Mouse (Mus musculus): ENCODE results near the gene Morf4l1. TPM values are rescaled to one million over a fixed set of nuclear protein-coding genes. Genes with fewer than 3 reads are reported as not detected.
"Not testable (repeated sequence)": the region's sequence is repeated elsewhere in the genome, so short reads cannot be mapped to it uniquely, and the experiment has no call there.

The Morf4l1 gene
- polyA plus RNA-seq, 1 experiment, result 775 TPM

DNA sequence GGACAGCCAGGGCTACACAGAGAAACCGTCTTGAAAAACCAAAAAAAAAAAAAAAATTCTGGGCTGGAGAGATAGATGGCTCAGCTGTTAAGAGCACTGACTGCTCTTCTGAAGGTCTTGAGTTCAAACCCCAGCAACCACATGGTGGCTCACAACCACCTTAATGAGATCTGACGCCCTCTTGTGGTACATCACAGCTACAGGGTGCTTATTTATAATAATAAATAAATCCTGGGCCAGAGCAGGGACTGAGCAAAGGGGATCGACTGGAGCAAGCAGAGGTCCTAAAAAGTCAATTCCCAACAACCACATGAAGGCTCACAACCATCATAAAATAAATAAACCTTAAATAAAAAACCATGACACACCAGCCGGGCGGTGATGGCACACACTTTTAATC is 15.6 kb downstream of the Morf4l1 start:
- Histone ChIP-seq H3K4me1 (ENCODE audit: control insufficient read depth, insufficient read depth, low read length) (no peaks in the 10 kb centered on the region), H3K36me3 (ENCODE audit: control insufficient read depth, insufficient read depth, low read length) (no peaks in the 10 kb centered on the region; the same call in 1 of the 2 replicates), H3K4me3 (ENCODE audit: control insufficient read depth, low read depth, low read length) (no peak overlapping the region), H3K27me3 (ENCODE audit: control insufficient read depth, insufficient read depth, low read length) (no peaks in the 10 kb centered on the region), H3K27ac (ENCODE audit: control insufficient read depth, insufficient read depth, low read depth, low read length) (no peak overlapping the region)
- TF ChIP-seq POLR2A (IDR thresholded peaks at IDR 0.05; ENCODE audit: control insufficient read depth, low read depth, low read length) (no peak), CTCF (IDR thresholded peaks at IDR 0.05; ENCODE audit: control insufficient read depth, insufficient read depth, insufficient replicate concordance, low read depth, low read length) (no peak)

GRCm38 (mm10) chr9:90089339-90090104 is 25.1 kb downstream of the Morf4l1 start:
- Histone ChIP-seq H3K36me3 (ENCODE audit: control insufficient read depth, insufficient read depth, low read length) (no peaks in the 10 kb centered on the region), H3K27ac (ENCODE audit: control insufficient read depth, insufficient read depth, low read depth, low read length) (no peak overlapping the region), H3K4me1 (ENCODE audit: control insufficient read depth, insufficient read depth, low read length) (no peaks in the 10 kb centered on the region), H3K27me3 (ENCODE audit: control insufficient read depth, insufficient read depth, low read length) (no peaks in the 10 kb centered on the region), H3K4me3 (ENCODE audit: control insufficient read depth, low read depth, low read length) (no peak overlapping the region)
- TF ChIP-seq CTCF (IDR thresholded peaks at IDR 0.05; ENCODE audit: control insufficient read depth, insufficient read depth, insufficient replicate concordance, low read depth, low read length) (no peak), POLR2A (IDR thresholded peaks at IDR 0.05; ENCODE audit: control insufficient read depth, low read depth, low read length) (no peak)

DNA sequence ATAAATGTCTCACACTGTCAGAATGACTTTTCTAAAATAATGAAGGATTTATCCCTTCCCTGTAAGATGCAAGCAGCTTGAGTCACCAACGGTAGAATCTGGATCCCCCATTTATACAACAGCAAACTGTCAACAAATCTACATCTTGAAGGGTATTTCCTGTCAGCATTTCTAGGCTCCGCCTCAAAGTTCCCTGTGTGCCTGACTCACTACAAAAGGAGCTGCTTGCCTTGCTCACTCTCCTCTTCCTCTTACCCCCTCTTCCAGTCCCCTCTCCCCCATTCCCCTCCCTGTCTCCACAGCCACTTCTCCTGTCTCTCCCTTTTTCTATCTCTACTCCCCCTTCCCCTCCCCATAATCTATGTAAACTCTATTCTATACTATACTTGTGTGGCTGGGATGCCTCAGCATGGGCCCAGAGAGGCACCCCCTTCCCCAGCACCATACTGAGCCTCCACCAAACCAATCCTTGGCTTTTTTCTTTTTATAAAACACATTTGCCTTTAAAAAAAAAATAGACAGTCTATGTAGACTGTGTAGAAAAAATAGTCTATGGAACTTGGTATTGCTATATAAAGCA is 26.6 kb downstream of the Morf4l1 start:
- Histone ChIP-seq H3K36me3 (ENCODE audit: control insufficient read depth, insufficient read depth, low read length) (no peaks in the 10 kb centered on the region), H3K4me1 (ENCODE audit: control insufficient read depth, insufficient read depth, low read length) (no peaks in the 10 kb centered on the region), H3K4me3 (ENCODE audit: control insufficient read depth, low read depth, low read length) (no peak overlapping the region), H3K27ac (ENCODE audit: control insufficient read depth, insufficient read depth, low read depth, low read length) (no peak overlapping the region), H3K27me3 (ENCODE audit: control insufficient read depth, insufficient read depth, low read length) (no peaks in the 10 kb centered on the region)
- TF ChIP-seq CTCF (IDR thresholded peaks at IDR 0.05; ENCODE audit: control insufficient read depth, insufficient read depth, insufficient replicate concordance, low read depth, low read length), result no peak
- TF ChIP-seq POLR2A (IDR thresholded peaks at IDR 0.05; ENCODE audit: control insufficient read depth, low read depth, low read length), result no peak

DNA sequence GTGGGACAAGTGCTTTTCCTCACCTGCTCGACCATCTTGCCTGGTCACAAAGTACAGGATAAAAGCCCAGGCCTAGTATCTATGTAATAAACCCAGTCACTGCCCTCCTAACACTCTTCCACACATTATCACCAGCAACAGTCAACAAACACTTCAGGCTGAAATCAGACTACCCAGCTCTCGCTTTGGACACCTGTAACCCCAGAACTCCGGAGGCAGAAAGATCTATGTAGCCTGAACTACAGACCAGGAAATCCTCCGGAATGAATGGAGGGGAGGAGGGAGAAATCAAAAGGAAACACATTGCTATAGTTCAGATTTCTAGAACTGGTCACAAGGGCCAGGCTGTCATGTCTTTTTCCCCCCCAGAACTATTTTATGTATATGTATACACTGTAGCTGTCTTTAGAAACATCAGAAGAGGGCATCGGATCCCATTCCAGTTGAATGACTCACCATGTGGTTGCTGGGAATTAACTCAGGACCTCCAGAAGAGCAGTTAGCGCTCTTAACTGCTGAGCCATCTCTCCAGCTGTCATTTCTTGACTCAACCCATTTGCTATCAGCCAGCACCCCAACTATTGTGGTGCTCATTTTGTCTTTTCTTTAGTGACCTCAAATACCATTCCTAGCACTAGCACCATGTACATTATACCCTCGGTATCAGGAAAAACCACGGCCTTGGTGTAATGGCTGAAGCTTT is 29.7 kb downstream of the Morf4l1 start:
- no peak overlapping the region for H3K27ac ChIP-seq (ENCODE audit: control insufficient read depth, insufficient read depth, low read depth, low read length)
- H3K4me1 ChIP-seq (ENCODE audit: control insufficient read depth, insufficient read depth, low read length), result no peaks in the 10 kb centered on the region
- no peaks in the 10 kb centered on the region for H3K27me3 ChIP-seq (ENCODE audit: control insufficient read depth, insufficient read depth, low read length)
- no peak overlapping the region for H3K4me3 ChIP-seq (ENCODE audit: control insufficient read depth, low read depth, low read length)
- no peaks in the 10 kb centered on the region for H3K36me3 ChIP-seq (ENCODE audit: control insufficient read depth, insufficient read depth, low read length)
- TF ChIP-seq CTCF (IDR thresholded peaks at IDR 0.05; ENCODE audit: control insufficient read depth, insufficient read depth, insufficient replicate concordance, low read depth, low read length) (no peak), POLR2A (IDR thresholded peaks at IDR 0.05; ENCODE audit: control insufficient read depth, low read depth, low read length) (no peak)

DNA sequence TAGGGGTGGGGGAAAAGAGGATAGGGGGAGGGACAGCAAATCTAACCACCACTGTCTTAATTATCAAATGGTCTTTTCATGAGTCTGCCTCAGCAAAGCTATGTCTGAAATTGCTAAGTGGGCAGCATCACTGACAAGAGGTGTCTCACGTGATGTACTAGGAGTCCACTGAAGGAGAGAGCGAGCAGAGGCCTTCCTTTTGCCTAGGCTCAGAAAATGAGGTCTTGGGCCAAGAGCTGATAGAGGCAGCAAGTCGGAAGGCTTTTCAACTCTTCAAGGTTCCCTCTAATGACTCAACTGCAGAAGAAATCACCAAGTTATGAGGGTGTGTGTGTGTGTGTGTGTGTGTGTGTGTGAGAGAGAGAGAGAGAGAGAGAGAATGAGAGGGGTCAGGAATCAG is 30.4 kb downstream of the Morf4l1 start:
- Histone ChIP-seq H3K4me1 (ENCODE audit: control insufficient read depth, insufficient read depth, low read length) (no peaks in the 10 kb centered on the region), H3K27me3 (ENCODE audit: control insufficient read depth, insufficient read depth, low read length) (no peaks in the 10 kb centered on the region), H3K36me3 (ENCODE audit: control insufficient read depth, insufficient read depth, low read length) (no peaks in the 10 kb centered on the region), H3K4me3 (ENCODE audit: control insufficient read depth, low read depth, low read length) (no peak overlapping the region), H3K27ac (ENCODE audit: control insufficient read depth, insufficient read depth, low read depth, low read length) (no peak overlapping the region)
- TF ChIP-seq CTCF (IDR thresholded peaks at IDR 0.05; ENCODE audit: control insufficient read depth, insufficient read depth, insufficient replicate concordance, low read depth, low read length), result no peak
- TF ChIP-seq POLR2A (IDR thresholded peaks at IDR 0.05; ENCODE audit: control insufficient read depth, low read depth, low read length), result no peak

GRCm38 (mm10) chr9:90082992-90083391 is 31.6 kb downstream of the Morf4l1 start:
- Histone ChIP-seq H3K27me3 (ENCODE audit: control insufficient read depth, insufficient read depth, low read length) (no peaks in the 10 kb centered on the region), H3K36me3 (ENCODE audit: control insufficient read depth, insufficient read depth, low read length) (no peaks in the 10 kb centered on the region), H3K27ac (ENCODE audit: control insufficient read depth, insufficient read depth, low read depth, low read length) (no peak overlapping the region), H3K4me1 (ENCODE audit: control insufficient read depth, insufficient read depth, low read length) (no peaks in the 10 kb centered on the region), H3K4me3 (ENCODE audit: control insufficient read depth, low read depth, low read length) (no peak overlapping the region)
- TF ChIP-seq POLR2A (IDR thresholded peaks at IDR 0.05; ENCODE audit: control insufficient read depth, low read depth, low read length) (no peak), CTCF (IDR thresholded peaks at IDR 0.05; ENCODE audit: control insufficient read depth, insufficient read depth, insufficient replicate concordance, low read depth, low read length) (no peak)

GRCm38 (mm10) chr9:90081961-90082360 is 32.6 kb downstream of the Morf4l1 start:
- H3K27me3 ChIP-seq (ENCODE audit: control insufficient read depth, insufficient read depth, low read length); H3K27ac ChIP-seq (ENCODE audit: control insufficient read depth, insufficient read depth, low read depth, low read length); H3K4me1 ChIP-seq (ENCODE audit: control insufficient read depth, insufficient read depth, low read length); H3K36me3 ChIP-seq (ENCODE audit: control insufficient read depth, insufficient read depth, low read length); H3K4me3 ChIP-seq (ENCODE audit: control insufficient read depth, low read depth, low read length): not testable (repeated sequence)
